Mouse (Mus musculus): Measurements from ENCODE around the gene Babam2. TPM values are rescaled to one million over a fixed set of nuclear protein-coding genes. Genes with fewer than 3 reads are reported as not detected.

Babam2 gene
- polyA plus RNA-seq, 1 experiment from 2014 or later: 62.9 TPM

DNA sequence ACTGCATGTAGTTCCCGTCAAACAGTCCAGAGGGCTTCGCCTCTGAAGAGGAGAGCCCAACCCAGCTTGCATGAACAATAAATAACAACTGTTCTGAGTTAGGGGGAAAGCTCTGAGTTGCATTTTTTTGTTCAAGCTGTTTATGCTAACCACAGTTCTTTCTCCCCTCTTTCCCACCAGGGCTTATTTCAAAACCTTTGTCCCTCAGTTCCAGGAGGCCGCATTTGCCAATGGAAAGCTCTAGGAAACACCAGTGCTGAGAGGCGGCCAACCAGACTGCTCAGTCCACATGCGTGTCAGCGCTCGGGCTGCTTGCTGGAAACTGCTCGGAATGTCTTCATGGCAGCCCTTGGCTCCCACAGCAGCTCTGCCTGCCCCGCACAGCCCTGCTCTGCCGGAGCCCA, 386.9 kb downstream of the Babam2 start:
- H3K9me3 ChIP-seq (ENCODE audit: control insufficient read depth, low read depth, low read length): no peaks in the 10 kb centered on the region
- no peak overlapping the region for H3K4me2 ChIP-seq (replicated peaks; ENCODE audit: low read depth, low read length)
- no peak overlapping the region for H3K4me3 ChIP-seq (ENCODE audit: low read depth, low read length)
- ATAC-seq (ENCODE audit: insufficient number of reproducible peaks, insufficient read depth, low FRiP score, low read depth): peak; percentile 28; the same call in 1 of the 2 replicates
- 73% methylated on average over 10 of the region's 10 CpGs for WGBS
- H3K27ac ChIP-seq (ENCODE audit: low read length): no peak overlapping the region
- no peaks in the 10 kb centered on the region for H3K36me3 ChIP-seq (ENCODE audit: control insufficient read depth, insufficient read depth, low read length)
- no peaks in the 10 kb centered on the region for H3K27me3 ChIP-seq (ENCODE audit: control insufficient read depth, insufficient read depth, low read length)
- H3K9ac ChIP-seq (replicated peaks; ENCODE audit: low read depth, low read length): no peak overlapping the region
- H3K4me1 ChIP-seq (ENCODE audit: control insufficient read depth, insufficient read depth, low read length): peaks cover 14% of the 10 kb centered on the region; the same call in 1 of the 2 replicates

DNA sequence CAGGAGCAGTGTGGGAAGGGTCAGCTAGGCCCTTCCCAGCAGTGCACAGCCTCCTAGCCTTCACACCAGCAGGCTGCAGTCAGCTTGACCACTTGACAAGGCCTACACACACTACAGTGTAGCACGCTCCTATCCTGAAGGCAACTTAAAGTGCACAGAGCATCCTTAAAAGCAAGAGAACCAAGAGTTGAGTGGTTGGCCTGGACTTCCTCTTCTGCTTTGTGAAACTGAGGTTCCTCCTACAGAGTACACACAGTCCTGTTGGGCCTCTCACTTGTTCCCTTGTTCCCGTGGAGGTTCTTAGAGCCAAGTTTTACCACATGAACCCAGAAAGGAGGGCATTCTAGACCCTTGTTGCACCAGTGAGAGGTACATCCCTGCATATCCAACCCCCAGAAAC, 388.1 kb downstream of the Babam2 start:
- Histone ChIP-seq H3K27ac (ENCODE audit: low read length) (no peak overlapping the region), H3K4me2 (replicated peaks; ENCODE audit: low read depth, low read length) (no peak overlapping the region), H3K9me3 (ENCODE audit: control insufficient read depth, low read depth, low read length) (no peaks in the 10 kb centered on the region), H3K27me3 (ENCODE audit: control insufficient read depth, insufficient read depth, low read length) (no peaks in the 10 kb centered on the region), H3K36me3 (ENCODE audit: control insufficient read depth, insufficient read depth, low read length) (no peaks in the 10 kb centered on the region), H3K4me1 (ENCODE audit: control insufficient read depth, insufficient read depth, low read length) (peaks cover 9% of the 10 kb centered on the region; the same call in 1 of the 2 replicates), H3K4me3 (ENCODE audit: low read depth, low read length) (no peak overlapping the region), H3K9ac (replicated peaks; ENCODE audit: low read depth, low read length) (no peak overlapping the region)
- WGBS: 78% methylated on average over 2 of the region's 2 CpGs
- ATAC-seq (ENCODE audit: insufficient number of reproducible peaks, insufficient read depth, low FRiP score, low read depth): no peak

DNA sequence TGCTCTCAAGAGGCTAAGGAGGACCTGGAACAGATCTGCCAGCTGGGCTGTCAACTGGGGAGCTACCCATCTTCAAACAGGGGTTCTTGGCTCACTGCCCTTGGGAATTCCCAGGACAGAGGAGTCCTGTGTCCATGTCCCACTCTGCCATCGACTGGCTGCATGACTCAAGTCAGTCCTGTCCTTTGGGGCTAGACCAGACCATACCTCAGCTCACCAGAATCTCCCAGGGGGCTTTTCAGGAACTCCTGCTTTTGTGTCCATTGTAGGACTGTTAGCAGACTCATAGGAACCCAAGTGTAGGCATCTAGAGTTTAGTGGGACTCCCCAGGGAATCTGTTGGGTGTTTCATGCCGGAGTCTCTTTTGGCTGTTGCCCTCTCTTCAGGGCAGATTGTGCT, 388.5 kb downstream of the Babam2 start:
- no peak overlapping the region for H3K4me3 ChIP-seq (ENCODE audit: low read depth, low read length)
- no peaks in the 10 kb centered on the region for H3K27me3 ChIP-seq (ENCODE audit: control insufficient read depth, insufficient read depth, low read length)
- H3K36me3 ChIP-seq (ENCODE audit: control insufficient read depth, insufficient read depth, low read length): no peaks in the 10 kb centered on the region
- ATAC-seq (ENCODE audit: insufficient number of reproducible peaks, insufficient read depth, low FRiP score, low read depth): no peak
- H3K27ac ChIP-seq (ENCODE audit: low read length): no peak overlapping the region
- no peak overlapping the region for H3K4me2 ChIP-seq (replicated peaks; ENCODE audit: low read depth, low read length)
- H3K9ac ChIP-seq (replicated peaks; ENCODE audit: low read depth, low read length): no peak overlapping the region
- WGBS: 81% methylated on average over 2 of the region's 2 CpGs
- peaks cover 9% of the 10 kb centered on the region; the same call in 1 of the 2 replicates for H3K4me1 ChIP-seq (ENCODE audit: control insufficient read depth, insufficient read depth, low read length)
- H3K9me3 ChIP-seq (ENCODE audit: control insufficient read depth, low read depth, low read length): no peaks in the 10 kb centered on the region

DNA sequence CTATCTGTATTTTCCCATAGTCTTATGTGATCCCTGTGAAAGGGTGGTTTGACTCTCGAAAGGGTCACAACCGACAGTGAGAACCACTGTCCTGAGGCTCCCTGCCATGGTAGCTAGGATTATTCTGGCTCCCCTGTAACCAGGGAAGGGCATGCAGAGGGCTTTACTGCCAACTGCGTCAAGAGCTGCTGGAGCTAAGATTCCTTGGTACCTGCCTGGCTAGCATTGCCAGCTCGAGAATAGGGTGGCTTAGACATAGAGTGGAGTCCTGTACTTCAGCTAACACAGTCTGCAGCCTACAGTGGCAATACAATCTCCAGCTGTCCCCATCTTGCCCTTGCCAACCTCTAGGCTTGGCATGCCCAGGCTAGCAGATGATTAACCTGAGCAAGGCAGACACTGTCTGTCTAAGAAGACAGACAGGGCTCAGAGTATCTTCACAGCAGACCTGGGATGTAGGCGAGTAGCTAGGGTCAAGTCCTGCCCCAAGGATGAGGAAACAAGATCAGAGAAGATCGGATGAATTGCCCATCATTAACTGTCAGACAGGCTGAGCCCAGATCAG, 389.1 kb downstream of the Babam2 start:
- no peaks in the 10 kb centered on the region for H3K27me3 ChIP-seq (ENCODE audit: control insufficient read depth, insufficient read depth, low read length)
- ATAC-seq (ENCODE audit: insufficient number of reproducible peaks, insufficient read depth, low FRiP score, low read depth): no peak
- no peak overlapping the region for H3K27ac ChIP-seq (ENCODE audit: low read length)
- H3K9ac ChIP-seq (replicated peaks; ENCODE audit: low read depth, low read length): no peak overlapping the region
- no peaks in the 10 kb centered on the region for H3K9me3 ChIP-seq (ENCODE audit: control insufficient read depth, low read depth, low read length)
- H3K4me1 ChIP-seq (ENCODE audit: control insufficient read depth, insufficient read depth, low read length): peaks cover 9% of the 10 kb centered on the region; the same call in 1 of the 2 replicates
- no peak overlapping the region for H3K4me3 ChIP-seq (ENCODE audit: low read depth, low read length)
- 85% methylated on average over 6 of the region's 6 CpGs for WGBS
- H3K4me2 ChIP-seq (replicated peaks; ENCODE audit: low read depth, low read length): no peak overlapping the region
- no peaks in the 10 kb centered on the region for H3K36me3 ChIP-seq (ENCODE audit: control insufficient read depth, insufficient read depth, low read length)

DNA sequence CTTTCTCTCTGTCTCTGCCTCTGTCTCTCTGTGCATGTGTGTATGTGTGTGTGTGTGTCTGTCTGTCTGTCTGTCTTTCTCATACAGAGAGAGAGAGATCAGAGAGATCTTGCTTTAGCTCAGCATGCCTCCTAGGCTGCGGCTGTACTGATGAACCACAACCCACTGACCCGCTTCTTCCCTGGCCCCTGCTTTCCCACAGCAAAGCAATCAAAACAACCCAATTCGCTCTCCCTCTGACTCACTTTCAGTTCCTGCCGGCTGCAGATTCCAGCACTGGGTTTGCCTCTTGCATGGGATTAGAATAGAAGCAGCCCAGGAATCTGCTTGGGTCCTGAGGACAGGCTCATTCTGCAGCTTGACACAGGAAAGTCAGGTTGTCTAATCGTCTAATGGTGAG, 392.0 kb downstream of the Babam2 start:
- Histone ChIP-seq H3K27ac (ENCODE audit: low read length) (no peak overlapping the region), H3K4me1 (ENCODE audit: control insufficient read depth, insufficient read depth, low read length) (0 out of 2 replicates have a peak, but pooled peaks cover 2% of the 10 kb centered on the region), H3K4me3 (ENCODE audit: low read depth, low read length) (no peak overlapping the region), H3K4me2 (replicated peaks; ENCODE audit: low read depth, low read length) (no peak overlapping the region), H3K9ac (replicated peaks; ENCODE audit: low read depth, low read length) (no peak overlapping the region), H3K36me3 (ENCODE audit: control insufficient read depth, insufficient read depth, low read length) (no peaks in the 10 kb centered on the region), H3K27me3 (ENCODE audit: control insufficient read depth, insufficient read depth, low read length) (no peaks in the 10 kb centered on the region), H3K9me3 (ENCODE audit: control insufficient read depth, low read depth, low read length) (no peaks in the 10 kb centered on the region)
- no peak for ATAC-seq (ENCODE audit: insufficient number of reproducible peaks, insufficient read depth, low FRiP score, low read depth)
- 32% methylated on average over 5 of the region's 5 CpGs for WGBS

DNA sequence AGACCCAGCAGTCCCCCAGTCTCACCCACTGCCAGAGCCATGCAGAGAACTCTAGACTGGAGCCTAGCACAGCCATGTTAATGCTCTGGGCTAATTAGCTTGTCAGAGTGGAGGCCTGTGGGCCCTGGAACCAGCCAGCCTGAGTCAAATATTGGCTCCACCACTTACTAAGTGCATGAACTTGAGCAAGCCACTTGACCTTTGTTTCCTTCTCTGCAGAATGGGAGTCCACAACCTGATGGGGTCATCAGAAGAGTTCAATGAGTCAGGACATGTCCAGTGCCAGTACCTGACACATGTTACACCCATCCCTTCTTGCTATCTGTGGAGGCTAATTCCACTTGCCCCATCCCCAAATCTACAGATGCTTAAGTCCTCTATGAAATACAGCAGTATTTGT, 394.8 kb downstream of the Babam2 start:
- Histone ChIP-seq H3K27me3 (ENCODE audit: control insufficient read depth, insufficient read depth, low read length) (no peaks in the 10 kb centered on the region), H3K36me3 (ENCODE audit: control insufficient read depth, insufficient read depth, low read length) (no peaks in the 10 kb centered on the region), H3K9me3 (ENCODE audit: control insufficient read depth, low read depth, low read length) (no peaks in the 10 kb centered on the region), H3K4me3 (ENCODE audit: low read depth, low read length) (no peak overlapping the region), H3K4me2 (replicated peaks; ENCODE audit: low read depth, low read length) (no peak overlapping the region), H3K4me1 (ENCODE audit: control insufficient read depth, insufficient read depth, low read length) (no peaks in the 10 kb centered on the region), H3K27ac (ENCODE audit: low read length) (no peak overlapping the region), H3K9ac (replicated peaks; ENCODE audit: low read depth, low read length) (no peak overlapping the region)
- ATAC-seq (ENCODE audit: insufficient number of reproducible peaks, insufficient read depth, low FRiP score, low read depth): no peak

DNA sequence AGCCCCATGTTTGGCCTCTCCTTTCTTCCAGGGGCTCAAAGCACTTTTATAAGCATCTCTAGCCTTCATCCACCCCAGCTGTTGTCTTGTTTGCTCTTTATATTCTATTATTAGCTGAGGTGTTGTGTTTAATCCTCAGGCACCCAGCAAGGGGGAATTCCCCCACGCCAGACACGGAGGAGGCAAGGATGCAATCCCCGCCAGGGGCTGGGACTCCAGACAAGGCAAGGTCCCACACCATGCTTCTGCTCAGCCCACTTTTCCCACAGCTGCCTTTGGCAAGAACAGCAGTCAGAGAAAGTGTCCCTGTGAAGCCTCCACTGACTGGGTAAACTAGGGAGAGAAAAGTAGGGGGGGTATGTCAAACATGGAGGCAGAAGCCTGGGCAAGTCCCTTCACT, 401.2 kb downstream of the Babam2 start:
- peaks cover 10% of the 10 kb centered on the region for H3K4me1 ChIP-seq (ENCODE audit: control insufficient read depth, insufficient read depth, low read length)
- no peak overlapping the region for H3K4me3 ChIP-seq (ENCODE audit: low read depth, low read length)
- no peak overlapping the region for H3K27ac ChIP-seq (ENCODE audit: low read length)
- no peaks in the 10 kb centered on the region for H3K9me3 ChIP-seq (ENCODE audit: control insufficient read depth, low read depth, low read length)
- H3K36me3 ChIP-seq (ENCODE audit: control insufficient read depth, insufficient read depth, low read length): no peaks in the 10 kb centered on the region
- 65% methylated on average over 3 of the region's 3 CpGs for WGBS
- H3K27me3 ChIP-seq (ENCODE audit: control insufficient read depth, insufficient read depth, low read length): no peaks in the 10 kb centered on the region
- no peak overlapping the region for H3K9ac ChIP-seq (replicated peaks; ENCODE audit: low read depth, low read length)
- no peak for ATAC-seq (ENCODE audit: insufficient number of reproducible peaks, insufficient read depth, low FRiP score, low read depth)
- no peak overlapping the region for H3K4me2 ChIP-seq (replicated peaks; ENCODE audit: low read depth, low read length)

DNA sequence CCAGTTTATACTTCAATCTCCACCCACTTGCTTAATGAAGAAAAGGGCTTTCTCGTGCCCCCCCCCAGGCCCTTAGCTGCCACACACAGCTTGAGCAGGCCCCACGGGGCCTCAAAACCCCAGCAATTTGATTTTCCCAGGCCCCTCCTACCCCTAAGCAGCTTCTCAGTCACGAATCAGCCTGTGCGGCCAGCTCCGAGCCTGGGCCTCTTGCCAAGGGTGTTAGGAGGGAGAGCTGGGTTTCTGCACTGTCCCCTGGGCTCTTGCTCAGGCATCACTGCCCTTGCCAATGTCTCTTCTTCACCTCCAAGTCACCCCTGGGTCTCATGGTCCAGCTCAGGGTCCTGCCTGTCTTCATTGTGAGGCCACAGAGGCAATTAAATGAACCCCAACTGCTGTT, 405.0 kb downstream of the Babam2 start:
- H3K4me1 ChIP-seq (ENCODE audit: control insufficient read depth, insufficient read depth, low read length): peaks cover 10% of the 10 kb centered on the region
- 16% methylated on average over 5 of the region's 5 CpGs for WGBS
- H3K9ac ChIP-seq (replicated peaks; ENCODE audit: low read depth, low read length): no peak overlapping the region
- no peak overlapping the region for H3K4me3 ChIP-seq (ENCODE audit: low read depth, low read length)
- no peaks in the 10 kb centered on the region for H3K9me3 ChIP-seq (ENCODE audit: control insufficient read depth, low read depth, low read length)
- no peak overlapping the region for H3K4me2 ChIP-seq (replicated peaks; ENCODE audit: low read depth, low read length)
- no peaks in the 10 kb centered on the region for H3K27me3 ChIP-seq (ENCODE audit: control insufficient read depth, insufficient read depth, low read length)
- H3K36me3 ChIP-seq (ENCODE audit: control insufficient read depth, insufficient read depth, low read length): no peaks in the 10 kb centered on the region
- ATAC-seq (ENCODE audit: insufficient number of reproducible peaks, insufficient read depth, low FRiP score, low read depth): peak; percentile 64; the same call in 1 of the 2 replicates
- H3K27ac ChIP-seq (ENCODE audit: low read length): peak overlapping the region; percentile 79

DNA sequence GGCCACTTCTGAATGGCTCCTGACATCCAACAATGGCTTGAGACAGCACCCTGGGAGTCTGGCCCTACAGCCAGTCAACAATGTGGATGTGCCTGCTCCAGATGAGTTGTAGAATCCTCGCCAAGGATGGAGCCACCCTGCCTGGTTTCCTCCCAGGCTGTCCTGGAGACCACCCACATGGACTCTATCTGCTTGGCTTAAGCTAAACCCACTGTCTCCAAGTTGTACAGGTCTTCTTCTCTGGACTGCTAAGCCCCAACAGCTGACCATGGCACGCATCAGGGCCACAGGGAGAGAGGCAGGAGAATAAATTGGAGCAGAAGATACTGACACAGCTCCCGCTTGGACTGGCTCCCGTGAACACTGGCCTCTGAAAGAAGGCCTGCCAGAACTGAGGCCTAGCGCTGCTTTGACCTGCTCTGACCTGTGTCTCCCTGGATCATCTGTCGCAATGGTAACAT, 405.5 kb downstream of the Babam2 start:
- Histone ChIP-seq H3K27ac (ENCODE audit: low read length) (peak overlapping the region; percentile 79), H3K27me3 (ENCODE audit: control insufficient read depth, insufficient read depth, low read length) (no peaks in the 10 kb centered on the region), H3K4me1 (ENCODE audit: control insufficient read depth, insufficient read depth, low read length) (peaks cover 10% of the 10 kb centered on the region), H3K9me3 (ENCODE audit: control insufficient read depth, low read depth, low read length) (no peaks in the 10 kb centered on the region), H3K4me2 (replicated peaks; ENCODE audit: low read depth, low read length) (no peak overlapping the region), H3K9ac (replicated peaks; ENCODE audit: low read depth, low read length) (no peak overlapping the region), H3K4me3 (ENCODE audit: low read depth, low read length) (no peak overlapping the region), H3K36me3 (ENCODE audit: control insufficient read depth, insufficient read depth, low read length) (no peaks in the 10 kb centered on the region)
- peak; percentile 54; the same call in 1 of the 2 replicates for ATAC-seq (ENCODE audit: insufficient number of reproducible peaks, insufficient read depth, low FRiP score, low read depth)
- 77% methylated on average over 6 of the region's 6 CpGs for WGBS
